Mouse (Mus musculus) left cerebral cortex, adult 9 months (tissue): ENCODE results near the gene Rbm3.
"Not testable (repeated sequence)": the region's sequence is repeated elsewhere in the genome, so short reads cannot be mapped to it uniquely, and the experiment has no call there.

ENCODE experiments used
- DNase-seq, 2 experiments: peaks; one replicate each; pipeline ENCODE4 v3.0.0; 2022; ENCODE audit warnings: low spot score in 2 of 2

Gene Rbm3

GRCm38 (mm10) chrX:8131393-8131792 lies 14.3 kb downstream of the Rbm3 start:
- no peak for DNase-seq

GRCm38 (mm10) chrX:8125235-8125634 lies 20.4 kb downstream of the Rbm3 start:
- DNase-seq = no peak

GRCm38 (mm10) chrX:8123821-8124470 lies 21.7 kb downstream of the Rbm3 start:
- no peak for DNase-seq

- DNase-seq = no peak
Observed at GRCm38 (mm10) chrX:8117264-8117663, 28.4 kb downstream of the Rbm3 start.

- no peak for DNase-seq
Observed at GRCm38 (mm10) chrX:8115275-8115674, 30.4 kb downstream of the Rbm3 start.

- no peak for DNase-seq
Observed at GRCm38 (mm10) chrX:8105019-8105418, 40.7 kb downstream of the Rbm3 start.

- no peak for DNase-seq
Observed at GRCm38 (mm10) chrX:8102213-8102668, 43.4 kb downstream of the Rbm3 start.

GRCm38 (mm10) chrX:8101017-8101416 lies 44.7 kb downstream of the Rbm3 start:
- peak; percentile 58 to 62 for DNase-seq

- DNase-seq = no peak
Observed at GRCm38 (mm10) chrX:8099435-8099834, 46.2 kb downstream of the Rbm3 start.

- peak; percentile 95 to 97 for DNase-seq
Observed at GRCm38 (mm10) chrX:8096787-8097242, 48.9 kb downstream of the Rbm3 start.

- peak in 1 of 2 experiments; percentile 91 for DNase-seq
Observed at GRCm38 (mm10) chrX:8096068-8096786, 49.5 kb downstream of the Rbm3 start.

GRCm38 (mm10) chrX:8095546-8095945 lies 50.1 kb downstream of the Rbm3 start:
- DNase-seq = no peak

- not testable (repeated sequence) for DNase-seq
Observed at GRCm38 (mm10) chrX:8090954-8091347, 54.7 kb downstream of the Rbm3 start.

- no peak for DNase-seq
Observed at GRCm38 (mm10) chrX:8090346-8090953, 55.2 kb downstream of the Rbm3 start, which contains the start of gene Was. Gene Was, minus strand, starts transcription at chrX:8090498.

GRCm38 (mm10) chrX:8089746-8090145 lies 55.9 kb downstream of the Rbm3 start:
- DNase-seq = no peak
